Mouse (Mus musculus) forebrain, embryonic 11.5 days (tissue): Measurements from ENCODE around the gene Naaladl2. TPM values are rescaled to one million over a fixed set of nuclear protein-coding genes. Genes with fewer than 3 reads are reported as not detected.

Experiments used
- ATAC-seq: fragments of 200-750 bp; cut with Nextera tagmentation; replicated peaks from 2 replicates; pipeline ENCODE4 v1.8.0; 2017; ENCODE audit warnings: moderate TSS enrichment; ENCODE audit not compliant: low FRiP score
- DNase-seq: peaks from one replicate; pipeline ENCODE4 v3.0.0-alpha.2; 2017; ENCODE audit warnings: low spot score
- H3K27ac ChIP-seq: fragments of 300-500 bp; sonication (generic); 2 replicates; pipeline ENCODE4 v1.5.1; 2014; ENCODE audit warnings: low read depth, low read length
- H3K27me3 ChIP-seq: fragments of 300-500 bp; sonication (generic); 2 replicates; pipeline ENCODE4 v1.6.1; 2014; ENCODE audit warnings: mild to moderate bottlenecking, low read length, mixed read lengths; ENCODE audit not compliant: control insufficient read depth, insufficient read depth
- H3K36me3 ChIP-seq: fragments of 300-500 bp; sonication (generic); 2 replicates; pipeline ENCODE4 v1.6.1; 2014; ENCODE audit warnings: mild to moderate bottlenecking, low read length, moderate library complexity, mixed read lengths; ENCODE audit not compliant: control insufficient read depth, insufficient read depth
- H3K4me1 ChIP-seq: fragments of 300-500 bp; sonication (generic); replicated peaks from 2 replicates; pipeline ENCODE4 v1.6.1; 2014; ENCODE audit warnings: low read length, mixed read lengths; ENCODE audit not compliant: control insufficient read depth, insufficient read depth
- H3K4me2 ChIP-seq: fragments of 300-500 bp; sonication (generic); 2 replicates; pipeline ENCODE4 v1.6.1; 2014; ENCODE audit warnings: low read depth, mild to moderate bottlenecking, low read length, moderate library complexity, mixed read lengths; ENCODE audit not compliant: severe bottlenecking
- H3K4me3 ChIP-seq: fragments of 300-500 bp; sonication (generic); 2 replicates; pipeline ENCODE4 v1.5.1; 2014; ENCODE audit warnings: low read depth, low read length
- H3K9ac ChIP-seq: fragments of 300-500 bp; sonication (generic); 2 replicates; pipeline ENCODE4 v1.6.1; 2014; ENCODE audit warnings: low read length
- H3K9me3 ChIP-seq: fragments of 300-500 bp; sonication (generic); 2 replicates; pipeline ENCODE4 v1.6.1; 2016; ENCODE audit warnings: low read length, mixed read lengths; ENCODE audit not compliant: control insufficient read depth
- WGBS: fragments of 180-500 bp; shearing (Covaris S2); extraction: QIAGEN DNeasy Blood & Tissue Kit; methylation state at CpG from one replicate; pipeline ENCODE4 v1.1.7; 2014; 5-methylcytosine and 5-hydroxymethylcytosine counted together
- polyA plus RNA-seq: library from polyadenylated mRNA; unstranded; fragments of >200 nt; fragmentation: Nextera tagmentation; extraction: Ambion mirVana; gene quantifications from 2 replicates; pipeline ENCODE4 v1.2.1, GENCODE M21; 2014

Gene Naaladl2
- polyA plus RNA-seq, 1 experiment from 2014 or later = 0.48 TPM

- DNase-seq = no peak
Observed at GRCm38 (mm10) chr3:24690162-24690915, 453.7 kb downstream of the Naaladl2 start.

DNA sequence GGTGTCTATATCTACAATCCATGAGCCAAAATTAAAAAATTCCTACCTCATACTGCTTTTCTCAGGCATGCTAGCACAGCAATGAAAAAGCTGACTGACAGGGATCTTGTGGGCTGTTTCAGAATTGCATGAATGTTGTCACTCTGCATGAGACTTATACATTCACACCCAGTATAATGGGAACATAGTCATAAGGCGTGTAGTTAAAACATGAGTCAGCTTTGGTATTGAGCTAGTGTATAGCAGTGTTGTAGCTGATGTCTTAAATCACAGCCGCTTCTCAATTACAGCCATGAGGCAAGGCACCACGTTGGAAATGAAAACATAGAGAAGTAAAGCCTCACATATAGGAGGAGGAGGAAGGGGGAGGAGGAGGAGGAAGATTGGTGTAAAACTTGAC is 473.6 kb downstream of the Naaladl2 start:
- H3K27me3 ChIP-seq = no peaks in the 10 kb centered on the region
- no peak overlapping the region for H3K9ac ChIP-seq
- no peaks in the 10 kb centered on the region for H3K36me3 ChIP-seq
- no peak overlapping the region for H3K4me3 ChIP-seq
- H3K9me3 ChIP-seq = no peaks in the 10 kb centered on the region
- H3K27ac ChIP-seq = no peak overlapping the region
- no peak overlapping the region for H3K4me2 ChIP-seq
- WGBS = 82% methylated on average over 3 of the region's 3 CpGs
- ATAC-seq (no peak), DNase-seq (no peak)
- no peaks in the 10 kb centered on the region for H3K4me1 ChIP-seq

More at GRCm38 (mm10) chr3:24690162-24690915, 453.7 kb downstream of the Naaladl2 start:
- Histone ChIP-seq H3K4me2 (no peak overlapping the region), H3K9me3 (no peaks in the 10 kb centered on the region), H3K4me1 (no peaks in the 10 kb centered on the region), H3K9ac (no peak overlapping the region), H3K36me3 (no peaks in the 10 kb centered on the region), H3K27ac (no peak overlapping the region), H3K4me3 (no peak overlapping the region), H3K27me3 (no peaks in the 10 kb centered on the region)
- ATAC-seq = no peak
- 92% methylated on average over 2 of the region's 2 CpGs for WGBS

DNA sequence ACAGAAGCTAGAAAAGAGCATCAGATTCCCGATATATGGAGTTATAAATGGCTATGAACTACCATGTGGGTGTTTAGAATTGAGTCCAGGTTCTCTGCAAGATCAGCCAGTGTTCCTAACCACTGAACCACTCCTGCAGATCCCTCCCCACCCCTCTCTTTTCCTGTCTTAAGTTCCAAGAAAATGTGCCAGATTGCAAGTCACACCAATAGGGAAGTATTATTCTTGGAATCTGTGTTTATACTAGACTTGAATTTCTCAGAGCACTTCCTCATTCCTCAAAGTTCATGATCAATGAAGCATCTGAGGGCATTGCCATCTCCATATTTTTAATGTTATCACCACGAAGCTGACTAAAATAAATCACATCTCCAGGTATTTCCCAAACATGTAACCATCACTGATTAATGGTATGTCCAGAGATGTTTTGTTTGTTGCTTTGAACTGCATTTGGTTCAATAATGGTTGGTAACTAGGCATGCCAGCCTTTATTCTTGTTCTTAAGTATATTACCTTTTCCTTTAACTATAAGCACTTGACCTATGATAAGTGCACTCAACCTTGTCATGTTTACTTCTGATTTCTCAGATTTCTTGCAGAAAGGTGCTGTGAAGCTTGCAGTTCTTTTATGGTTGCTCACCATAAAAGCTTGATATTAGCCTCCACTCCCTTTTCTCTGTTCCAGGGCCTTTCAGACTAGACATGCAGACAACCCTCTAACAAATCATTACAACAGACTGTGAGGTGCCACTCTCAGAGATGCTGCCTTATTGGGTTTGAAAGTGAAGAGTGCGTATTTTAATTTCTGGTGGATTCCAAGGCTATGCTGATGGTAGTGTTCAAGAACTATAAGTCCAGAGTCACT is 475.8 kb downstream of the Naaladl2 start:
- Histone ChIP-seq H3K9me3 (no peaks in the 10 kb centered on the region), H3K27ac (no peak overlapping the region), H3K9ac (no peak overlapping the region), H3K4me2 (no peak overlapping the region), H3K36me3 (no peaks in the 10 kb centered on the region), H3K4me1 (no peaks in the 10 kb centered on the region), H3K4me3 (no peak overlapping the region), H3K27me3 (no peaks in the 10 kb centered on the region)
- WGBS = 85% methylated on average over 3 of the region's 3 CpGs
- no peak for DNase-seq
- ATAC-seq = no peak

- H3K27me3 ChIP-seq = no peaks in the 10 kb centered on the region
- no peak overlapping the region for H3K27ac ChIP-seq
- WGBS = 79% methylated on average over 1 of the region's 1 CpGs
- H3K9ac ChIP-seq = no peak overlapping the region
- H3K4me3 ChIP-seq = no peak overlapping the region
- H3K36me3 ChIP-seq = no peaks in the 10 kb centered on the region
- no peak overlapping the region for H3K4me2 ChIP-seq
- no peaks in the 10 kb centered on the region for H3K4me1 ChIP-seq
- DNase-seq = no peak
- no peak for ATAC-seq
- no peaks in the 10 kb centered on the region for H3K9me3 ChIP-seq
Observed at GRCm38 (mm10) chr3:24665408-24665807, 478.7 kb downstream of the Naaladl2 start.

DNA sequence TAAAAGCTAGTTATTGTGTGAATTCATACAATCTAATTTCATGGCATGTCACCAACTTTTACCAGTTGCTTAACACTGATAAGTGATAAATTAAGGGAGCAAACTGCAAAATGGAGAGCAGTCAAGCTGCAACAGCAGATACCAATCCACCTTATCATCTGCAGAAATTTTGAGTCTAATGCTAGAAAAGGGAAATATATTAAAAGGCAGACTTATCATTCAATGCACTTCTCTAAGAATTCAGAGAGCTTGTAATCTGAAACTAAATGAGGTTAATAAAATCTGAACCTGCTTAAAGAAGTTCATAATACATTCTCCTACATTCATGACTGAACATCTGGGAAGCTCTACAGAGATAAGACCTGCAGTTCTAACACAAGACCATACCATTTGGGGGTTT is 480.3 kb downstream of the Naaladl2 start:
- Histone ChIP-seq H3K36me3 (no peaks in the 10 kb centered on the region), H3K27ac (no peak overlapping the region), H3K4me1 (no peaks in the 10 kb centered on the region), H3K27me3 (no peaks in the 10 kb centered on the region), H3K9me3 (no peaks in the 10 kb centered on the region), H3K9ac (no peak overlapping the region), H3K4me3 (no peak overlapping the region), H3K4me2 (no peak overlapping the region)
- DNase-seq (no peak), ATAC-seq (no peak)

DNA sequence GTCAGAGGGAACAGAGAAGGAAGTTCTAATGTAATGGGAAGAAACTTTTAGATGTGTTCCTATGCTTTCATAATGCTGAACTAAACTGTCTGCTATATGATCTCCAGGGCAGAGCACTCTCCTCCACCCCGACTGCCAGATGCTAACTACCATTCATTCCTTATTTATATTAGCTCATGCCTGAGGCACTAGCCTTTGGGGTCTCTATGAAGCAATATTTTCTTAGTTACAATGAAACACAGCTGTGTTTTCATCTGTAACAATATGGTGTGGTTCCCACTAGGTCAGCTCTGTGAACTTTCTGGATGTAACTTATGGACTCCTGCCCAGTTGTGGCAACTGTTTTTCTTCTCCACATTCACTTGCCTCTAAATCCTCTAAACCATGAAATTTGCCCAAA is 514.0 kb downstream of the Naaladl2 start:
- WGBS = 53% methylated on average over 1 of the region's 1 CpGs
- H3K4me3 ChIP-seq = no peak overlapping the region
- no peak overlapping the region for H3K27ac ChIP-seq
- H3K4me2 ChIP-seq = no peak overlapping the region
- H3K4me1 ChIP-seq = no peaks in the 10 kb centered on the region
- ATAC-seq = no peak
- no peaks in the 10 kb centered on the region for H3K27me3 ChIP-seq
- no peak overlapping the region for H3K9ac ChIP-seq
- no peaks in the 10 kb centered on the region for H3K9me3 ChIP-seq
- no peaks in the 10 kb centered on the region for H3K36me3 ChIP-seq
- DNase-seq = peak; percentile 46

GRCm38 (mm10) chr3:24605485-24605884 is 538.6 kb downstream of the Naaladl2 start:
- no peaks in the 10 kb centered on the region for H3K27me3 ChIP-seq
- H3K9me3 ChIP-seq = no peaks in the 10 kb centered on the region
- H3K27ac ChIP-seq = no peak overlapping the region
- H3K4me2 ChIP-seq = no peak overlapping the region
- peak; percentile 93 for ATAC-seq
- H3K36me3 ChIP-seq = no peaks in the 10 kb centered on the region
- no peak overlapping the region for H3K9ac ChIP-seq
- no peak overlapping the region for H3K4me3 ChIP-seq
- peak; percentile 49 for DNase-seq
- 0 out of 2 replicates have a peak, but pooled peaks cover 3% of the 10 kb centered on the region for H3K4me1 ChIP-seq

- no peaks in the 10 kb centered on the region for H3K36me3 ChIP-seq
- no peak overlapping the region for H3K9ac ChIP-seq
- DNase-seq (no peak), ATAC-seq (no peak)
- H3K27ac ChIP-seq = no peak overlapping the region
- no peaks in the 10 kb centered on the region for H3K27me3 ChIP-seq
- H3K4me3 ChIP-seq = no peak overlapping the region
- no peak overlapping the region for H3K4me2 ChIP-seq
- WGBS = 75% methylated on average over 3 of the region's 3 CpGs
- no peaks in the 10 kb centered on the region for H3K9me3 ChIP-seq
- H3K4me1 ChIP-seq = 0 out of 2 replicates have a peak, but pooled peaks cover 3% of the 10 kb centered on the region
Observed at GRCm38 (mm10) chr3:24604791-24605320, 539.2 kb downstream of the Naaladl2 start.
